Mouse (Mus musculus): ENCODE data around the gene Tns1.

The Tns1 gene

GRCm38 (mm10) chr1:74012706-74013105 is 111.5 kb downstream of the Tns1 start:
- no peak for DNase-seq (ENCODE audit: low spot score)

GRCm38 (mm10) chr1:74009495-74009894 is 114.8 kb downstream of the Tns1 start:
- no peak for DNase-seq (ENCODE audit: low spot score)

GRCm38 (mm10) chr1:74008966-74009365 is 115.3 kb downstream of the Tns1 start:
- no peak for DNase-seq (ENCODE audit: low spot score)

GRCm38 (mm10) chr1:74008498-74008897 is 115.8 kb downstream of the Tns1 start:
- peak; percentile 69 for DNase-seq (ENCODE audit: low spot score)

GRCm38 (mm10) chr1:74007398-74008050 is 116.7 kb downstream of the Tns1 start:
- DNase-seq (ENCODE audit: low spot score): peak; percentile 68

GRCm38 (mm10) chr1:74005020-74005419 is 119.2 kb downstream of the Tns1 start:
- DNase-seq (ENCODE audit: low spot score): no peak

- DNase-seq (ENCODE audit: low spot score): no peak
Measured at GRCm38 (mm10) chr1:74003723-74004122, 120.5 kb downstream of the Tns1 start.

GRCm38 (mm10) chr1:74001449-74001820 is 122.8 kb downstream of the Tns1 start:
- DNase-seq (ENCODE audit: low spot score): no peak

GRCm38 (mm10) chr1:74000810-74001448 is 123.3 kb downstream of the Tns1 start:
- DNase-seq (ENCODE audit: low spot score): no peak

- DNase-seq (ENCODE audit: low spot score): no peak
Measured at GRCm38 (mm10) chr1:74000191-74000651, 124.0 kb downstream of the Tns1 start.

GRCm38 (mm10) chr1:73999533-73999932 is 124.7 kb downstream of the Tns1 start:
- no peak for DNase-seq (ENCODE audit: low spot score)

GRCm38 (mm10) chr1:73998925-73999375 is 125.3 kb downstream of the Tns1 start:
- DNase-seq (ENCODE audit: low spot score): no peak

GRCm38 (mm10) chr1:73998131-73998865 is 126.0 kb downstream of the Tns1 start:
- peak; percentile 59 for DNase-seq (ENCODE audit: low spot score)

GRCm38 (mm10) chr1:73997341-73997740 is 126.9 kb downstream of the Tns1 start:
- no peak for DNase-seq (ENCODE audit: low spot score)

GRCm38 (mm10) chr1:73996650-73997049 is 127.6 kb downstream of the Tns1 start:
- no peak for DNase-seq (ENCODE audit: low spot score)

- DNase-seq (ENCODE audit: low spot score): peak; percentile 73
Measured at GRCm38 (mm10) chr1:73996209-73996608, 128.0 kb downstream of the Tns1 start.

- DNase-seq (ENCODE audit: low spot score): peak; percentile 48
Measured at GRCm38 (mm10) chr1:73995063-73995810, 129.0 kb downstream of the Tns1 start.

GRCm38 (mm10) chr1:73993901-73994426 is 130.3 kb downstream of the Tns1 start:
- no peak for DNase-seq (ENCODE audit: low spot score)

- DNase-seq (ENCODE audit: low spot score): no peak
Measured at GRCm38 (mm10) chr1:73993279-73993678, 131.0 kb downstream of the Tns1 start.

GRCm38 (mm10) chr1:73992201-73992938 is 131.9 kb downstream of the Tns1 start:
- DNase-seq (ENCODE audit: low spot score): no peak

GRCm38 (mm10) chr1:73991226-73991625 is 133.0 kb downstream of the Tns1 start:
- no peak for DNase-seq (ENCODE audit: low spot score)
